Mouse (Mus musculus) lung, adult 18-20 months (tissue): ENCODE data around the gene Pfkm.

Experiments used
- DNase-seq, 2 experiments: peaks; one replicate each; pipeline ENCODE4 v3.0.0; 2022; ENCODE audit warnings: mixed read lengths in 2 of 2

Pfkm gene

GRCm38 (mm10) chr15:98177320-98177719 lies 84.9 kb downstream of the Pfkm start:
- DNase-seq, result no peak

GRCm38 (mm10) chr15:98180567-98181131 lies 88.3 kb downstream of the Pfkm start:
- no peak for DNase-seq

GRCm38 (mm10) chr15:98181132-98181711 lies 88.8 kb downstream of the Pfkm start:
- peak; percentile 93 to 95 for DNase-seq
